Mouse (Mus musculus) cerebellum, postnatal 36 days (tissue): ENCODE data around the gene Tmem200a.

ENCODE experiments used
- DNase-seq, 2 experiments: peaks; one replicate each; pipeline ENCODE4 v3.0.0; 2021 to 2022; ENCODE audit warnings: mixed read lengths in 2 of 2

Tmem200a gene

GRCm38 (mm10) chr10:25877731-25878130 lies 201.1 kb downstream of the Tmem200a start:
- DNase-seq: no peak

DNA sequence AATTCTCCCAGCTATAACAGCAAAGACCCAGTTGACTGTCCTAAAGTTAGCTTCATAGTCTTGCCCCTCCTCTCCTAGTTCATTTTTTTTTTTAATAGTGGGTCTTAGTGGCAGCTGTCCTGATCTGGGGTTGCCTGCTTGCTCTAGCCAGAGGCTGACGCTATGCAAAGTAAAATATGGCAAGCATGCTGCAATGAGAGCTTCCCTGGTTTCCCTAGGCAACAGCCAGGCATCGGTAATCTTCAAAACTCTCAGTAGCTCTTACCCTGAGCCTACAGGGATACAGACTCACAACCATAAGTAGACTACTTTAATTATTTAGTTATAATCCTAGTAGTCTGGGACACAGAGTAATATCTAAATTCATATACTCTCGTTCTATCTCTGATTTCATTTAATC lies 202.0 kb downstream of the Tmem200a start:
- DNase-seq: no peak

DNA sequence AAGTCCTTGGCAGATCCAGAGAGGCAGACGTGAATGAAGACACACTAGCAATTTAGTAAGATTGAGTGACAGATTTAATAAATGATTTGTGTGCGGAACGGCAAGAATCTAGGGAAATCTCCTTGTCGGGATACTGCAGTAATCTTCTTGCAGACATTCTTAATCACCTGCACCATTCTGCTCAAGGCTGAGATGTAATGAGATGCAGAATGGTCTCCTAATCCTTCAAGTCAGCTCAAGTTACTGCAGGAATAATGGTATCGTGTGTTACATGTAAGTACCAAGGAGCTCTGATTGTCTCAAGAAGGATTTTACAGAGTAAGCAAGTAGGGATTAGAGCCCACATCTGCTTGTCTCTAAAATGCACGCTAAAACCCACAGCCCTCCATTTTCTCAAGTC lies 210.1 kb downstream of the Tmem200a start:
- DNase-seq: no peak
